Mouse (Mus musculus): ENCODE results near the gene Dbx1. TPM values are rescaled to one million over a fixed set of nuclear protein-coding genes. Genes with fewer than 3 reads are reported as not detected.
A peak's percentile ranks its signal among the peaks of the same experiment; 100 is the strongest.

Gene Dbx1
- polyA plus RNA-seq, 1 experiment from 2014 or later: 13.4 TPM

DNA sequence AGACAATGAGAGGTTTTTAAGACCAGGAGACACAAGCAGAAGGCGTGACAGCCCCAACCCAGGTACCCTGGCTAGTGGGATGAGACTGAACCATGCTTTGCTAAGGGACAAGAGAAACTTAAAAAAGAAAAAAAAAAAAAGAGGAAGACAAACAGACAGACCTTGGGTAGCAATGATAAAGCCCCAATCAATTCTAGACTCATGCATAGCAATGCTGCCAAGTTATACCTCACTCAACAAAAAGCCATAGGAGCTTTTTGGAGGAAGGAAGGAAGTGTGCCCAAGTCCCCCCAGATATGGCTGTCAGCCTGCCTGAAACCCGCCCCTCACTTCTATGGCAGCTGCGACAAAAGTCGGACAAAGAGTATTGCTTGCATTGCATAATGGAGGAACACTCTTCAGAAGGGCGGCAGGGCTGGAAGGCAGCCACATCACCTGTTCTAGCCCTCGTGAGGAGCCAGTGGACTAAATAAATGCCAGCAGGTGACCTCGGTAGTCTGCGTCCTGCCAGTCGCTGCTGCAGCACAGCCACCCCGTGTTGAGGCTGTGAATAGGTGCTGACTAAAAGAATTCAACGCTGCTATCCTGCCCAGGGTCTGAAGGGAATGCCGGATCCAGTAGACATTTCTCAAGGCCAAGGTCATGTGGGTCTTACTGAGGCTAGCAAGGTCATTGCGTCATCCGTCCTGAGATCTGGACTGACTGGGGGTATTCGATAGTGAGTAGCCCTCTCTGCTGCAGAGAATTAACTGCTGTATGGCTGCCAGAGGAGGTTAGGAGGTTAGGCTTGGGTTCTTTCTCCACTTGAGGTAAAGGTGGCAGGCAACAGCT, 31.5 kb downstream of the Dbx1 start:
- H3K27ac ChIP-seq (ENCODE audit: low read length): no peak overlapping the region
- H3K9me3 ChIP-seq (replicated peaks; ENCODE audit: control insufficient read depth, low read length, poor library complexity, severe bottlenecking): no peaks in the 10 kb centered on the region
- no peaks in the 10 kb centered on the region for H3K4me1 ChIP-seq (ENCODE audit: control insufficient read depth, insufficient read depth, low read length)
- WGBS: 90% methylated on average over 15 of the region's 15 CpGs
- no peak overlapping the region for H3K4me2 ChIP-seq (ENCODE audit: low read length)
- H3K36me3 ChIP-seq (ENCODE audit: control insufficient read depth, insufficient read depth, low read length): peaks cover 9% of the 10 kb centered on the region; the same call in 1 of the 2 replicates
- no peak overlapping the region for H3K9ac ChIP-seq (ENCODE audit: low read depth, low read length)
- no peak for ATAC-seq
- no peaks in the 10 kb centered on the region for H3K27me3 ChIP-seq (ENCODE audit: control insufficient read depth, insufficient read depth, low read depth, low read length)
- no peak overlapping the region for H3K4me3 ChIP-seq (ENCODE audit: low read depth, low read length)

DNA sequence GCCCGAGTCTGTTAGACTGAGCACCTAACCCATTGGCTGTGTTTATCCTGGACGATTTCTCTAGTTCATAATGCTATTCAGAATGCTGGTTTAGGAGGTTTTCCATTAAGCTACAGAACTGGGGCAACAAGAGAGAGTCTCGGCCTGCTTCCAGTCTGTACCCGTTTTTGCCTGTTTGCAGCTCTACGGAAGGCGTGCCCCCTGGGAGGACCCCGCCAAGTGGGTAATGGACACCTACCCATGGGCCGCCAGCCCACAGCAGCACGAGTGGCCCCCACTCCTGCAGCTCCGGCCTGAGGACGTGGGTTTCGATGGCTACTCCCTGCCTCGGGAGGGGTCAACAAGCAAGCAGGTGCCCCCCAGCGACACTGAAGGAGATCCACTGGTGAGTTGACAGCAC, 32.4 kb downstream of the Dbx1 start:
- Histone ChIP-seq H3K4me1 (ENCODE audit: control insufficient read depth, insufficient read depth, low read length) (no peaks in the 10 kb centered on the region), H3K36me3 (ENCODE audit: control insufficient read depth, insufficient read depth, low read length) (peaks cover 11% of the 10 kb centered on the region; the same call in 1 of the 2 replicates), H3K4me3 (ENCODE audit: low read depth, low read length) (no peak overlapping the region), H3K4me2 (ENCODE audit: low read length) (no peak overlapping the region), H3K9me3 (replicated peaks; ENCODE audit: control insufficient read depth, low read length, poor library complexity, severe bottlenecking) (no peaks in the 10 kb centered on the region), H3K9ac (ENCODE audit: low read depth, low read length) (no peak overlapping the region), H3K27ac (ENCODE audit: low read length) (no peak overlapping the region), H3K27me3 (ENCODE audit: control insufficient read depth, insufficient read depth, low read depth, low read length) (no peaks in the 10 kb centered on the region)
- 96% methylated on average over 14 of the region's 14 CpGs for WGBS
- ATAC-seq: no peak

DNA sequence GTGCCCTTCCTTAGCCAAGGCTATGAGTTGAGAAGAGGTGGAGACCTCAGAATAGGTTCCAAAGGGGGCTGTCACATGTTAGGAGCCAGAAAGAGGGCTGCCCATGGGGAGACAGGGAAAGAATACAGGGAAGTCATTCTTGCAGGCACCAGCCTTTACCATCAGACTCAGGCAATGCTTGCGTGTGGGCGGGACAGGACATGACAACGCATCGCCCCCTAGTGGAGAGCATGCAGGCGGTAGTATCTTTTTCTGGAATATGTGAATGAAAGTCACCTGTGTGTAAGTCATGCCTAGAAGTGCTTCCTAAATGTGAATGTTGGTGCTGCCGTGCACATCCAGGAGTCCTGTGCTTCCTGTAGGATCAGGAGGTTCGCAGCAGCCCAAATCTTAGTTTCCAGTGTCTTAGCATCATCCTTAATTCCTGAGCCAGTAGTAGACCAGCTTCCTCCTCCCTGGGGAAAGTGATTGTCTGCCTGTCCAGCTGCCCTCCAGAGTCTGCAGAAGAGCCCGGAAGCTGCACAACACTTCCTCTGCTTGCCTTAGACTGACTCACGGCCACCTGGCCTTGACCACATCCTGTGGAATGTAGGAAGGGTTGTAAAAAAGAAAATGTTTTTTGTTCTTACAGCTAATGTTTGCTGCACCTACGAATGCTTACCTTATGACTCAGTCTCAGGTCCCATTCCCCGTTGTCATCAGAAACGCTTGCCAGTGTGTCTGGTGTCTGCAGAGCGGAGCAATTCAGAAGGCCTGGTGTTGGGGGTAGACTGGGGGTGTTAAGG, 35.3 kb downstream of the Dbx1 start:
- no peak overlapping the region for H3K9ac ChIP-seq (ENCODE audit: low read depth, low read length)
- no peak overlapping the region for H3K27ac ChIP-seq (ENCODE audit: low read length)
- no peak overlapping the region for H3K4me2 ChIP-seq (ENCODE audit: low read length)
- no peaks in the 10 kb centered on the region for H3K27me3 ChIP-seq (ENCODE audit: control insufficient read depth, insufficient read depth, low read depth, low read length)
- 58% methylated on average over 13 of the region's 13 CpGs for WGBS
- no peaks in the 10 kb centered on the region for H3K4me1 ChIP-seq (ENCODE audit: control insufficient read depth, insufficient read depth, low read length)
- H3K4me3 ChIP-seq (ENCODE audit: low read depth, low read length): no peak overlapping the region
- H3K36me3 ChIP-seq (ENCODE audit: control insufficient read depth, insufficient read depth, low read length): peaks cover 22% of the 10 kb centered on the region
- ATAC-seq: 0 out of 2 replicates have a peak, but pooled peaks have one; percentile 39
- no peaks in the 10 kb centered on the region for H3K9me3 ChIP-seq (replicated peaks; ENCODE audit: control insufficient read depth, low read length, poor library complexity, severe bottlenecking)

DNA sequence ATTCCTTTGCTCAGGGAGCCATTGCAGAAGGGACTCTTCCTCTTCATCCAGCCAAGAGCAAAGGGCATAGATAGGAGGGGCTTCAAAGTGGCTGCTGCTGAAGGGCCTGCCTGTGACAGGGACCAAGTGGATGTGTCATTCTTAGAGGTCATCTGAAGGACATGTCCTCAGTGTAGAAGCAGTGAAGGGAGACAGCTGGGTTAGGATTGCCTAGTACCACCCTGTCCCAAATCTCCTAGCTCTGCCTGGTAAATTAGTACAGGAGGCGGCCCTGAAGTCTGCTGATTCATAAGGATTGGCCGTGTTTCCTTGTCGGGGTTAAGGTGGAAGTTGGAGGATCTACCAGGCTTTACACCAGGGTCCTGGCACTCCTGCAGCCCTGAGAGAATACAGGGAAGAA, 36.7 kb downstream of the Dbx1 start:
- WGBS: 90% methylated on average over 3 of the region's 3 CpGs
- H3K4me2 ChIP-seq (ENCODE audit: low read length): no peak overlapping the region
- H3K4me1 ChIP-seq (ENCODE audit: control insufficient read depth, insufficient read depth, low read length): no peaks in the 10 kb centered on the region
- peaks cover 24% of the 10 kb centered on the region for H3K36me3 ChIP-seq (ENCODE audit: control insufficient read depth, insufficient read depth, low read length)
- no peak overlapping the region for H3K9ac ChIP-seq (ENCODE audit: low read depth, low read length)
- no peak overlapping the region for H3K4me3 ChIP-seq (ENCODE audit: low read depth, low read length)
- no peak for ATAC-seq
- H3K9me3 ChIP-seq (replicated peaks; ENCODE audit: control insufficient read depth, low read length, poor library complexity, severe bottlenecking): no peaks in the 10 kb centered on the region
- H3K27ac ChIP-seq (ENCODE audit: low read length): no peak overlapping the region
- no peaks in the 10 kb centered on the region for H3K27me3 ChIP-seq (ENCODE audit: control insufficient read depth, insufficient read depth, low read depth, low read length)

DNA sequence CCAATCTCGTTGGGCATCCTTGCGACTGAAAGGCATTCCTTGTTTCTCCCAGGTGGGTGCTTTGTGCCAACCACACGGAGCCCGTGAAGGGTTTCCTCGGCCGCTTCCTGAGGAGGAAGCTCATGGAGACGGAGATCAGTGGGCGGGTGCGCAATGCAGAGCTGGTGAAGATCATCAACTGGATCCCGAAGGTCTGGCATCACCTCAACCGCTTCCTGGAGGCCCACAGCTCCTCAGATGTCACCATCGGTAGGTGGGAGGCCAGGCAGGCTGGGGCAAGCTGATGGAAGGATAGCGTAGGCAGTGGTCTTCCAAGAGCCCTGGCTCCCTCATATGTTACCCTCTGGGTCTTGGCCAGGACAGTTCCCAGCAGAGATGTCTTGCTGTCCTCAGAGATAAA, 38.4 kb downstream of the Dbx1 start:
- Histone ChIP-seq H3K27me3 (ENCODE audit: control insufficient read depth, insufficient read depth, low read depth, low read length) (no peaks in the 10 kb centered on the region), H3K4me3 (ENCODE audit: low read depth, low read length) (no peak overlapping the region), H3K9ac (ENCODE audit: low read depth, low read length) (no peak overlapping the region), H3K36me3 (ENCODE audit: control insufficient read depth, insufficient read depth, low read length) (peaks cover 31% of the 10 kb centered on the region), H3K27ac (ENCODE audit: low read length) (no peak overlapping the region), H3K9me3 (replicated peaks; ENCODE audit: control insufficient read depth, low read length, poor library complexity, severe bottlenecking) (no peaks in the 10 kb centered on the region), H3K4me2 (ENCODE audit: low read length) (no peak overlapping the region), H3K4me1 (ENCODE audit: control insufficient read depth, insufficient read depth, low read length) (no peaks in the 10 kb centered on the region)
- 94% methylated on average over 13 of the region's 13 CpGs for WGBS
- ATAC-seq: no peak

DNA sequence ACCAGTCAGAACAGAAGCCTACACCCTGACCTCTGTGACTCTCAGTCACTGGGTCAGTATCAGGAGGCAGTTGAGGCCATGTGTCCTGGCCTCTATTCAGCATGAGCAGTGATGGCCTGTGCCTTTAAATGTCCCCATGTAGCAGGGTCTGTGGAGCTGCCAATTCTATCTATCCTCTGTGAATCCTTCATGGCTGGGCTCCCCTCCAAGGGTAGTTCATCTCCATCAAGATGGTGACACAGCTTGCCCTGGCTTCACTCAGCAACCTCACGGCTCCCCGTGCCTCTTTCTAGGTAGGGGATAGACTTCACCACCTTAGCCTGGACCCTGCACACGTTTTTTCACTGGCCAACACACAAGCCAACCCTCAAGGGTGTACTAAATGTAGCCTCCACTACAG, 38.9 kb downstream of the Dbx1 start:
- no peak overlapping the region for H3K27ac ChIP-seq (ENCODE audit: low read length)

DNA sequence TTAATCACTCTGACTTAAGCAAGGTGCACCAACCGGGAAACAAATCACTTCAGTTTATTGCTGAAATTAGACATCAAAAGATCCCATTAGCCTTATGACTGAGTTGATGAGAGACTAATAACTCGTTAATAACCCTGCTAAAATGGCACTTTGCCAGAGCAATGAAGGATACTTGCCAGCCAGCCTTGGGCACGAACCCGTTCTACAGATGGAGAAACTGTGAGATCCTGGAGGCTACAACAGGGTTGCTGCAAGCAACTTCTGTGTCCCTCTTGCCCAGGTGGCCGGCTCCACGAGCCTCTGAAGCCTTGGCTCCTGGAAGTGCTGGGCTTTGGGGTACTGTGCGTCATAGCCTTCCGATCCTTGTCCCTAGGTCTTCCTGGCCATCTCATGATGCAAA, 47.0 kb downstream of the Dbx1 start:
- 93% methylated on average over 8 of the region's 8 CpGs for WGBS
- ATAC-seq: no peak
- Histone ChIP-seq H3K27ac (ENCODE audit: low read length) (no peak overlapping the region), H3K4me3 (ENCODE audit: low read depth, low read length) (no peak overlapping the region), H3K4me1 (ENCODE audit: control insufficient read depth, insufficient read depth, low read length) (no peaks in the 10 kb centered on the region), H3K9me3 (replicated peaks; ENCODE audit: control insufficient read depth, low read length, poor library complexity, severe bottlenecking) (no peaks in the 10 kb centered on the region), H3K27me3 (ENCODE audit: control insufficient read depth, insufficient read depth, low read depth, low read length) (no peaks in the 10 kb centered on the region), H3K36me3 (ENCODE audit: control insufficient read depth, insufficient read depth, low read length) (peaks cover 36% of the 10 kb centered on the region), H3K9ac (ENCODE audit: low read depth, low read length) (no peak overlapping the region), H3K4me2 (ENCODE audit: low read length) (no peak overlapping the region)

More for the DNA sequence above, 38.9 kb downstream of the Dbx1 start:
- no peak overlapping the region for H3K4me3 ChIP-seq (ENCODE audit: low read depth, low read length)
- no peaks in the 10 kb centered on the region for H3K4me1 ChIP-seq (ENCODE audit: control insufficient read depth, insufficient read depth, low read length)
- H3K9ac ChIP-seq (ENCODE audit: low read depth, low read length): no peak overlapping the region
- no peak for ATAC-seq
- no peak overlapping the region for H3K4me2 ChIP-seq (ENCODE audit: low read length)
- 84% methylated on average over 3 of the region's 3 CpGs for whole genome bisulfite sequencing
- peaks cover 29% of the 10 kb centered on the region for H3K36me3 ChIP-seq (ENCODE audit: control insufficient read depth, insufficient read depth, low read length)
- no peaks in the 10 kb centered on the region for H3K27me3 ChIP-seq (ENCODE audit: control insufficient read depth, insufficient read depth, low read depth, low read length)
- no peaks in the 10 kb centered on the region for H3K9me3 ChIP-seq (replicated peaks; ENCODE audit: control insufficient read depth, low read length, poor library complexity, severe bottlenecking)

DNA sequence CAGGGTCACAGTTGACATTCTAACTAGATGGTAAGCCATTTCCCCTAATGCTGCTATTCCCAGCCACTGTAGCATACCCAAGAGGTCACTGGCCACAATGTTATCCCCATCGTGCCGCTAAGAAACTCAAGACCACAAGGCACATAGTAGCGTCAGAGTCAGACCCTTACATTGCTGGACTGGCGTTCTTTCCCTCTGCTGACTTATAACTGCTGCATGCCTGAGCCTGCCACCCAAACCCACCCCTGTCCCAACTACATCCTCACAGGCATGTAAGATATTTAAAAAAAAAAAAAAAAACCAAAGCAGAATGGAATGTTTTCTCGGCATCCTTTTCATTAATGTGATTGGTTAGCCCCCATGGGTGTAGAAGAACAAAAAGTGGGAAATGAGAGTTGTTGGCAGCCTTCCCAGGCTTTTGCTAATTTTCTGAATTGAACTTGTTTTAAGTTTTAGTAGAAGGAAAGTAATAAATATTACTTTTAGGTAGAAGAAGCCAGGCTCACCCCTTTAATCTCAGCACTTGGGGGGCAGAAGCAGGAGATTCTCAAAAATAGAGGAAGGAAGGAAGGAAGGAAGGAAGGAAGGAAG, 50.0 kb downstream of the Dbx1 start:
- H3K36me3 ChIP-seq (ENCODE audit: control insufficient read depth, insufficient read depth, low read length): peaks cover 35% of the 10 kb centered on the region
- WGBS: 79% methylated on average over 5 of the region's 5 CpGs
- no peak overlapping the region for H3K4me2 ChIP-seq (ENCODE audit: low read length)
- H3K4me1 ChIP-seq (ENCODE audit: control insufficient read depth, insufficient read depth, low read length): no peaks in the 10 kb centered on the region
- no peak for ATAC-seq
- no peak overlapping the region for H3K27ac ChIP-seq (ENCODE audit: low read length)
- H3K9ac ChIP-seq (ENCODE audit: low read depth, low read length): no peak overlapping the region
- no peaks in the 10 kb centered on the region for H3K9me3 ChIP-seq (replicated peaks; ENCODE audit: control insufficient read depth, low read length, poor library complexity, severe bottlenecking)
- H3K27me3 ChIP-seq (ENCODE audit: control insufficient read depth, insufficient read depth, low read depth, low read length): no peaks in the 10 kb centered on the region
- H3K4me3 ChIP-seq (ENCODE audit: low read depth, low read length): no peak overlapping the region

DNA sequence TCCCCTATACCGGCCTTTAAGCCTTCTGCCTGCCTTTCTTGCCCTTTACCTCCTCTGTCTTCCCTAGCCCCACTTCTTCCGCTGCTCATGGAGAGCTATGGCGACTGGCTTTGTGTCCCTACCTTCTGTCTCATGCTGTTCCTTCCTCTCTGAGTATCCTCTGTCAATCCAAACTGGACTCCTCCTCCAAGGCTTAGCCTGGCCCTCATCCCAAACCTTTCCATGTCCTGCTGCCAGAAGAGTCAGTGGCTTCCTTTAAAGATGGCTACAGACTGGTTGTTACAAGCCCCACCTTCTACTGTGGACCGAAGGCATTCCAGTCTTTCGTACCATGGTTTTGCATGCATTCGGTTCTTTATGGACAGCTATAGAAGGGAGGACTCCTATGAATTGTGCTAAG, 53.5 kb downstream of the Dbx1 start:
- H3K4me2 ChIP-seq (ENCODE audit: low read length): no peak overlapping the region
- no peak overlapping the region for H3K9ac ChIP-seq (ENCODE audit: low read depth, low read length)
- no peaks in the 10 kb centered on the region for H3K9me3 ChIP-seq (replicated peaks; ENCODE audit: control insufficient read depth, low read length, poor library complexity, severe bottlenecking)
- H3K27ac ChIP-seq (ENCODE audit: low read length): no peak overlapping the region
- no peak overlapping the region for H3K4me3 ChIP-seq (ENCODE audit: low read depth, low read length)
- H3K27me3 ChIP-seq (ENCODE audit: control insufficient read depth, insufficient read depth, low read depth, low read length): no peaks in the 10 kb centered on the region
- peaks cover 25% of the 10 kb centered on the region for H3K36me3 ChIP-seq (ENCODE audit: control insufficient read depth, insufficient read depth, low read length)
- 87% methylated on average over 6 of the region's 6 CpGs for WGBS
- H3K4me1 ChIP-seq (ENCODE audit: control insufficient read depth, insufficient read depth, low read length): no peaks in the 10 kb centered on the region
- ATAC-seq: no peak

Data from midbrain, embryonic 16.5 days (tissue).